Mouse (Mus musculus): ENCODE data around the gene C2cd4d. TPM values are rescaled to one million over a fixed set of nuclear protein-coding genes. Genes with fewer than 3 reads are reported as not detected.

C2cd4d gene
- polyA plus RNA-seq, 1 experiment from 2014 or later: not detected

- ATAC-seq (ENCODE audit: low read depth) (no peak), DNase-seq (no peak)
- H3K9me3 ChIP-seq (replicated peaks): no peaks in the 10 kb centered on the region
- peaks cover 49% of the 10 kb centered on the region for H3K27me3 ChIP-seq
- no peak overlapping the region for H3K4me3 ChIP-seq (replicated peaks)
- H3K9ac ChIP-seq: no peak overlapping the region
- WGBS (ENCODE audit: insufficient replicate concordance): 47% methylated on average over 1 of the region's 1 CpGs
- H3K36me3 ChIP-seq: no peaks in the 10 kb centered on the region
- no peaks in the 10 kb centered on the region for H3K4me1 ChIP-seq (replicated peaks)
- no peak overlapping the region for H3K27ac ChIP-seq
- H3K4me2 ChIP-seq: no peak overlapping the region
Observed at GRCm38 (mm10) chr3:94396336-94396735, 34.1 kb downstream of the C2cd4d start.

DNA sequence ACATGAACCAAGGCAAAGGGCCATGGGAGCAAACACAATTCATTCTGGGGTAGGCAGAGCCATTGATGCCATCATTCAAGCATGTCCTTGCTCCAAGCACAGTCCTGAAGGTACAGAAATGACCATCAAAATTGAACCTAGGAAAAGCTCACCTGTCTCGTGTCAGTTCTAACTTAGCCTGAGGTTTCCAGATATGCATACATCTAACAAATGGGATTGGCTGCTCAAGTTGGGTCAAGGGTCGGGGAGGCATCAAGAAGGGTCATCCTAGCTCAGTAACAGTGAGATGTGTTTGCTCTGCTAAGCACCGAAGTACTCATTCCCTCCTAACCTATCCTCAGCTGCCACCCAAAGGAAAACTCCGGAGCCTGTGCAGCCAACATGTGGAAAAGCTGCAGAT, 34.6 kb downstream of the C2cd4d start:
- 55% methylated on average over 4 of the region's 4 CpGs for WGBS (ENCODE audit: insufficient replicate concordance)
- Histone ChIP-seq H3K4me3 (replicated peaks) (no peak overlapping the region), H3K27ac (no peak overlapping the region), H3K4me1 (replicated peaks) (no peaks in the 10 kb centered on the region), H3K4me2 (no peak overlapping the region), H3K27me3 (peaks cover 54% of the 10 kb centered on the region), H3K9ac (no peak overlapping the region), H3K9me3 (replicated peaks) (no peaks in the 10 kb centered on the region), H3K36me3 (no peaks in the 10 kb centered on the region)
- ATAC-seq (ENCODE audit: low read depth) (no peak), DNase-seq (no peak)

DNA sequence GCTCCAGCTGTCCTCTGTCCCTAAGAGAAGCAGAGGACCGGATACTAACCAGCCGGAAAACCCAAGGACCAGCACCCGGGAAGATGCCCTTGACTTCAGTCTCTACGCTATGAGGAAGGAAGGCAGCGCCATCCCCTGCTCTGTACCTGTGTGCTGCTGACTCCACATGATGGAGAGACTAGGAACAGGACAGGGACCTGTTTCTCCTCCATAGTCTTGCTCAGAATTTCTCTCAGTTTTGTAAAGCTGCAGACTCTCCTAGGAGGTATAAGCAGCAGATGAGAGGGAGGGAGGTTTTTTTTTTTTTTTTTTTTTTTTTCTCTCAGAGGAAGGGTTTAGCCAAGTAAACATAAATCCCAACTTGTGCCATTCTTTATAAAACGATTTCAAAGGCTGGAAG, 36.0 kb downstream of the C2cd4d start, which contains the start of gene Lingo4:
Gene Lingo4, plus strand, starts transcription at position 301 of the 400 bp plus-strand sequence.
- H3K27me3 ChIP-seq: peaks cover 68% of the 10 kb centered on the region
- ATAC-seq (ENCODE audit: low read depth): no peak
- no peaks in the 10 kb centered on the region for H3K9me3 ChIP-seq (replicated peaks)
- DNase-seq: no peak
- WGBS (ENCODE audit: insufficient replicate concordance): 52% methylated on average over 6 of the region's 6 CpGs
- no peaks in the 10 kb centered on the region for H3K36me3 ChIP-seq
- no peaks in the 10 kb centered on the region for H3K4me1 ChIP-seq (replicated peaks)
- no peak within 1 kb of the TSS for H3K4me3 ChIP-seq (replicated peaks)
- peak within 1 kb of the TSS; percentile 36 for H3K4me2 ChIP-seq
- H3K27ac ChIP-seq: no peak within 1 kb of the TSS
- H3K9ac ChIP-seq: no peak within 1 kb of the TSS

- no peak overlapping the region for H3K27ac ChIP-seq
- H3K9ac ChIP-seq: no peak overlapping the region
- DNase-seq (no peak), ATAC-seq (ENCODE audit: low read depth) (no peak)
- H3K4me2 ChIP-seq: peak overlapping the region; percentile 36
- H3K36me3 ChIP-seq: no peaks in the 10 kb centered on the region
- peaks cover 76% of the 10 kb centered on the region for H3K27me3 ChIP-seq
- no peaks in the 10 kb centered on the region for H3K9me3 ChIP-seq (replicated peaks)
- H3K4me3 ChIP-seq (replicated peaks): no peak overlapping the region
- H3K4me1 ChIP-seq (replicated peaks): no peaks in the 10 kb centered on the region
- 4% methylated on average over 20 of the region's 20 CpGs for WGBS (ENCODE audit: insufficient replicate concordance)
Observed at GRCm38 (mm10) chr3:94398943-94399481, 36.8 kb downstream of the C2cd4d start.

DNA sequence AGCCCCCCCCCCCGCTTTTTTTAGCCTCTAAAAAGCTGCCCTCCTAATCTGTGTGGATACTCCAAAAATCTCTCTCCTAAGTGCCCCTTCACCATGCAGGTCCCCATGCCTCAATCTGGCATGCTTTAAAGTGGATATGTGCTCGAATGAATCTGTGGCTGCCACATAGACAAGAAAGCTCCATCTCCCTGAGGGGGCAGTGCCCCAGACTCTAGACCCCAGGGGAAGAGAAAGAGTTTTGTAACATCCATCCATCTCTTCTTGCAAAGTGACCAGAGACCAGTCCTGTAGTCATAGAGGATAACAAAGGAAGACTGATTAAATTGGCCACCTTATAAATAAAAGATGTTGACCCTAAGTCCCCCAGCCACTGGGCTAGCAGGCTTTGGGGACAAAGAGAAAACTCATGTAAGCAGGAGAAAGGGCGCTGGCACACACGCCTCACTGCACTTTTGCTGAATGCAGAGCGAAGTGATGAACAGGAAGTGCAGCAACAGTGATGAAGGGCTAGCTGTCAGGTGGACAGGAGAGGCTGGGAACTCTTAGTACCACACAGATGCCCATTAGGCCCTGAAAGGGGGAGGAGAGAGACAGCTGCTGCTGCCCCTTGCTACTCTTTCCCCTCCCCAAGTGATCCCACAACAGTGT, 37.5 kb downstream of the C2cd4d start:
- Histone ChIP-seq H3K4me2 (no peak overlapping the region), H3K27me3 (peaks cover 83% of the 10 kb centered on the region), H3K9ac (no peak overlapping the region), H3K4me3 (replicated peaks) (no peak overlapping the region), H3K4me1 (replicated peaks) (no peaks in the 10 kb centered on the region), H3K36me3 (no peaks in the 10 kb centered on the region), H3K27ac (no peak overlapping the region), H3K9me3 (replicated peaks) (no peaks in the 10 kb centered on the region)
- DNase-seq (no peak), ATAC-seq (ENCODE audit: low read depth) (no peak)
- 35% methylated on average over 5 of the region's 5 CpGs for WGBS (ENCODE audit: insufficient replicate concordance)

DNA sequence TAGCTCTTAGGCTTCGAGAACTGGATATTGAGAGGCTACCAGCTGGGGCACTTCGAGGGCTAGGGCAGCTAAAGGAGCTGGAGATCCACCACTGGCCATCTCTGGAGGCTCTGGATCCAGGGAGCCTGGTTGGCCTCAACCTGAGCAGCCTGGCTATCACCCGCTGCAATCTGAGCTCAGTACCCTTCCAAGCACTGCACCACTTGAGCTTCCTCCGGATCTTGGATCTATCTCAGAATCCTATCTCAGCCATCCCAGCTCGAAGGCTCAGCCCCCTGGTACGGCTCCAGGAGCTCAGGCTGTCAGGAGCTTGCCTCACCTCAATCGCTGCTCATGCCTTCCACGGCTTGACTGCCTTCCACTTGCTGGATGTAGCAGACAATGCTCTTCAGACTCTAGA, 40.2 kb downstream of the C2cd4d start:
- ATAC-seq (ENCODE audit: low read depth) (no peak), DNase-seq (no peak)
- Histone ChIP-seq H3K9ac (no peak overlapping the region), H3K27ac (no peak overlapping the region), H3K9me3 (replicated peaks) (no peaks in the 10 kb centered on the region), H3K4me1 (replicated peaks) (no peaks in the 10 kb centered on the region), H3K36me3 (no peaks in the 10 kb centered on the region), H3K4me3 (replicated peaks) (no peak overlapping the region), H3K4me2 (no peak overlapping the region), H3K27me3 (peaks cover 82% of the 10 kb centered on the region)
- 36% methylated on average over 8 of the region's 8 CpGs for WGBS (ENCODE audit: insufficient replicate concordance)

GRCm38 (mm10) chr3:94404366-94405054, 42.3 kb downstream of the C2cd4d start:
- no peaks in the 10 kb centered on the region for H3K36me3 ChIP-seq
- ATAC-seq (ENCODE audit: low read depth): no peak
- H3K9me3 ChIP-seq (replicated peaks): no peaks in the 10 kb centered on the region
- no peak overlapping the region for H3K4me2 ChIP-seq
- 28% methylated on average over 7 of the region's 7 CpGs for WGBS (ENCODE audit: insufficient replicate concordance)
- no peak overlapping the region for H3K9ac ChIP-seq
- H3K4me1 ChIP-seq (replicated peaks): no peaks in the 10 kb centered on the region
- no peak for DNase-seq
- H3K27me3 ChIP-seq: peaks cover 62% of the 10 kb centered on the region
- H3K4me3 ChIP-seq (replicated peaks): no peak overlapping the region
- no peak overlapping the region for H3K27ac ChIP-seq

GRCm38 (mm10) chr3:94405561-94405960, 43.3 kb downstream of the C2cd4d start:
- Histone ChIP-seq H3K9ac (no peak overlapping the region), H3K9me3 (replicated peaks) (no peaks in the 10 kb centered on the region), H3K27ac (no peak overlapping the region), H3K27me3 (peaks cover 51% of the 10 kb centered on the region), H3K36me3 (no peaks in the 10 kb centered on the region), H3K4me1 (replicated peaks) (no peaks in the 10 kb centered on the region), H3K4me3 (replicated peaks) (no peak overlapping the region), H3K4me2 (no peak overlapping the region)
- no peak for ATAC-seq (ENCODE audit: low read depth)
- DNase-seq: no peak
- 55% methylated on average over 4 of the region's 4 CpGs for WGBS (ENCODE audit: insufficient replicate concordance)

- Histone ChIP-seq H3K4me2 (peak overlapping the region; percentile 78), H3K9me3 (replicated peaks) (no peaks in the 10 kb centered on the region), H3K27me3 (peaks cover 21% of the 10 kb centered on the region), H3K27ac (no peak overlapping the region), H3K36me3 (no peaks in the 10 kb centered on the region), H3K4me1 (replicated peaks) (peaks cover 15% of the 10 kb centered on the region), H3K9ac (peak overlapping the region; percentile 61), H3K4me3 (replicated peaks) (peak overlapping the region; percentile 58)
- DNase-seq: no peak
- ATAC-seq (ENCODE audit: low read depth): peak; percentile 57
- 8% methylated on average over 25 of the region's 25 CpGs for WGBS (ENCODE audit: insufficient replicate concordance)
Observed at GRCm38 (mm10) chr3:94412530-94412929, 50.3 kb downstream of the C2cd4d start.

- Histone ChIP-seq H3K9me3 (replicated peaks) (no peaks in the 10 kb centered on the region), H3K4me2 (peak within 1 kb of the TSS; percentile 78), H3K4me1 (replicated peaks) (peaks cover 15% of the 10 kb centered on the region), H3K9ac (peak within 1 kb of the TSS; percentile 61), H3K4me3 (replicated peaks) (peak within 1 kb of the TSS; percentile 58), H3K36me3 (no peaks in the 10 kb centered on the region), H3K27me3 (peaks cover 21% of the 10 kb centered on the region), H3K27ac (no peak within 1 kb of the TSS)
- 9% methylated on average over 52 of the region's 52 CpGs for WGBS (ENCODE audit: insufficient replicate concordance)
- peak; percentile 97 for ATAC-seq (ENCODE audit: low read depth)
- DNase-seq: peak; percentile 83
Observed at GRCm38 (mm10) chr3:94413031-94413679, 50.9 kb downstream of the C2cd4d start, which contains the start of gene Tdrkh. Tdrkh (plus strand) TSS chr3:94413273.
